In the genomic region with DNA sequence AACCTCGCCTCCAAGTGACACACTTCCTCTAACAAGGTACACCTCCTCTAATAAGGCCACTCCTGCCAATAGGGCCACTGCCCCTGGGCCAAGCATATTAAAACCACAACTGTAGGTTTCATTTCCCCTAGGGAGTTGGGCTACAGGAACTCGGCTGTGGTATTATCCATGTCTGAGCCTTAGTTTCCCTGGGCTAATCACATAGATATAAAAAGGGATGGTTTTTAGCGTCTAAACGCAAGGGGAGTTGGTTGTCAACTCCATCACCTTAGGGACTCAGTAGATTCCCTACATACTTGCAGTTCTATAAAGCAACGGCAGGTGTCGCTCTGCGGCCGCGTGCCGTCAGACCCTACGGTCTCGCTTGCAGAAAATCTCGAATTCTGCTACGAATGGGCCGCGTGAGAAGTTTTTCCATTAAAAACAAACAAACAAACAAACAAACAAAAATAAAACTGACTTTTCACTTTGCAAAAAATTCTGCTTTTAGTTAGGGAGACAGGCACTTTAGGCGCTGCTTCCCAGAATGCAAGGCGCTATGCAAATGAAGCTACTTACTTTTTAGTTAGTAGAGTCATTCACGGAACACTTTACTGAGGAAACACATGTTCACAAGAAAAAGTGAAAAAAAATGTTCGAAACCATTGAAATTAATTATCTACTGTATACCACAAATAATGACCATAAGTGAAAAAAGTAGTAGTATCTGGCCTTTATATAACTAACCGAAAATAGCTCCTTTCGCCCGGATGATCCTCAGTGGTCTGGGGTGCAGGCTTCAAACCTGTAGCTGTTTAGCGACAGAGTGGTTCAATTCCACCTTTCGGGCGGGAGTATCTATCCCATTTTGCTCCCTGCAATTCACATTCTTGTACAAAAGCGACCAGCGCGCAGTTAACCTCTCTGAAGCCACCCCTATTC, we compare ENCODE assay signal across 1 mouse cellular context.
A peak's percentile ranks its signal among the peaks of the same experiment; 100 is the strongest.
TF ChIP-seq lines count a peak whose summit lies in the region.

No protein-coding gene starts in this region.

TF ChIP-seq in CH12.LX, 34 proteins besides CTCF, POLR2A, EP300 and RAD21:
- TF ChIP-seq ZC3H11A (IDR thresholded peaks at IDR 0.05; ENCODE audit: low read depth, low read length), result peak; percentile 88
- no peak for TF ChIP-seq KAT2A (IDR thresholded peaks at IDR 0.05; ENCODE audit: insufficient replicate concordance, low read length)
- TF ChIP-seq TCF12 (IDR thresholded peaks at IDR 0.05; ENCODE audit: low read depth, low read length), result peak; percentile 39; the same call in 1 of the 2 replicates
- TF ChIP-seq CHD1 (IDR thresholded peaks at IDR 0.05; ENCODE audit: low read depth, low read length), result no peak
- TF ChIP-seq JUN (IDR thresholded peaks at IDR 0.05; ENCODE audit: insufficient read depth, low read depth, low read length), result no peak
- no peak for TF ChIP-seq USF2 (conservative IDR thresholded peaks at IDR 0.05; ENCODE audit: low read depth, low read length)
- TF ChIP-seq USF1 (IDR thresholded peaks at IDR 0.05; ENCODE audit: low read depth, low read length), result no peak
- TF ChIP-seq E2F4 (IDR thresholded peaks at IDR 0.05; ENCODE audit: insufficient replicate concordance, low read depth, low read length), result peak; percentile 80; the same call in 1 of the 2 replicates
- TF ChIP-seq ELF1 (IDR thresholded peaks at IDR 0.05; ENCODE audit: low read depth, low read length), result peak; percentile 95
- TF ChIP-seq MAFK (IDR thresholded peaks at IDR 0.05; ENCODE audit: insufficient replicate concordance, low read length), result peak; percentile 97
- no peak for TF ChIP-seq ZNF384 (IDR thresholded peaks at IDR 0.05; ENCODE audit: low read depth, low read length)
- TF ChIP-seq PAX5 (IDR thresholded peaks at IDR 0.05; ENCODE audit: low read length), result no peak
- peak; percentile 62; the same call in 1 of the 2 replicates for TF ChIP-seq MXI1 (IDR thresholded peaks at IDR 0.05; ENCODE audit: low read depth, low read length)
- TF ChIP-seq NELFE (IDR thresholded peaks at IDR 0.05; ENCODE audit: low read depth, low read length), result peak; percentile 44; the same call in 1 of the 2 replicates
- 0 out of 2 replicates have a peak, but pooled peaks have one; percentile 52 for TF ChIP-seq RCOR1 (conservative IDR thresholded peaks at IDR 0.05; ENCODE audit: low read depth, low read length)
- TF ChIP-seq HCFC1 (IDR thresholded peaks at IDR 0.05; ENCODE audit: low read depth, low read length), result peak; percentile 23; the same call in 1 of the 2 replicates
- TF ChIP-seq UBTF (IDR thresholded peaks at IDR 0.05; ENCODE audit: low read depth, low read length), result no peak
- no peak for TF ChIP-seq POLR2AphosphoS2 (IDR thresholded peaks at IDR 0.05; ENCODE audit: low read depth, low read length)
- TF ChIP-seq MAX (IDR thresholded peaks at IDR 0.05; ENCODE audit: low read length), result peak; percentile 56
- TF ChIP-seq NRF1 (IDR thresholded peaks at IDR 0.05; ENCODE audit: low read depth, low read length), result peak; percentile 68
- TF ChIP-seq MEF2A (IDR thresholded peaks at IDR 0.05; ENCODE audit: borderline replicate concordance, low read depth, low read length), result peak; percentile 80
- peak; percentile 98 for TF ChIP-seq SMC3 (IDR thresholded peaks at IDR 0.05; ENCODE audit: low read depth, low read length)
- TF ChIP-seq ETS1 (conservative IDR thresholded peaks at IDR 0.05; ENCODE audit: low read depth, low read length), result no peak
- peak; percentile 100 for TF ChIP-seq TBP (conservative IDR thresholded peaks at IDR 0.05; ENCODE audit: low read depth, low read length)
- TF ChIP-seq SIN3A (IDR thresholded peaks at IDR 0.05; ENCODE audit: low read length), result peak; percentile 74
- peak; percentile 62; the same call in 1 of the 2 replicates for TF ChIP-seq CHD2 (IDR thresholded peaks at IDR 0.05; ENCODE audit: low read length)
- TF ChIP-seq MAZ (IDR thresholded peaks at IDR 0.05; ENCODE audit: low read depth, low read length), result 0 out of 2 replicates have a peak, but pooled peaks have one; percentile 34
- no peak for TF ChIP-seq ZKSCAN1 (IDR thresholded peaks at IDR 0.05; ENCODE audit: borderline replicate concordance, low read depth, low read length)
- TF ChIP-seq ZMIZ1 (IDR thresholded peaks at IDR 0.05; ENCODE audit: low read depth, low read length), result no peak
- TF ChIP-seq IRF4 (IDR thresholded peaks at IDR 0.05; ENCODE audit: low read depth, low read length), result 0 out of 2 replicates have a peak, but pooled peaks have one; percentile 5
- no peak for TF ChIP-seq GABPA (IDR thresholded peaks at IDR 0.05; ENCODE audit: insufficient replicate concordance, low read depth, low read length)
- no peak; the same call in 1 of the 2 replicates for TF ChIP-seq JUND (conservative IDR thresholded peaks at IDR 0.05; ENCODE audit: low read depth, low read length)
- peak; percentile 92 for TF ChIP-seq MYC (IDR thresholded peaks at IDR 0.05; ENCODE audit: low read depth, low read length)
TF ChIP-seq in CH12.LX: peak in this region for 19.
